Mouse (Mus musculus) cerebellum, postnatal 14 days (tissue): ENCODE measurements at regions not wholly inside any gene's neighbourhood (a gene's known extent, or its start where the extent isn't known, plus 50 kb on each side); places are given as distances from the start of the nearest gene placed in this dataset.

ENCODE experiments used
- DNase-seq, 2 experiments: peaks; one replicate each; pipeline ENCODE4 v3.0.0; 2021; ENCODE audit warnings: mixed read lengths in 2 of 2

DNA sequence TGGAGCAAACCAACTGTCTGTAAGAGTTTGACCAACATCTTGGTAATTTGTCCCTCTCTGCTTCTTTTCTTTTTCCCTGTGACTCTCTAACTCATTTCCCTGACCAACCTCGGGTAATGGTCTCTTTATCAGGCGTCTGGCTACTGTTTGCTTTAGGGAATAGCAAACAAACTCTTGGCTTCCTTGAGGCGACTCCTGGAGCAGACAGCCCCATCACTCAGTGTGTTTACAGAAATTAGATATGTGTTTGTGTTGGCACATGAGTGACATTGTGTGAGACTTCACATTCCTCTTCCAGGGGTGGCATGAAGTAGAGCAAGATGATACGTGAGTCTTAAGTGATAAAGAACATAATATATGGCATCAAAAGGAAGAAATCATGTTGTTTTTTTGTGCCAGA, 195.7 kb upstream of the Hhip start:
- no peak for DNase-seq

GRCm38 (mm10) chr8:80251595-80251994, 193.8 kb upstream of the Hhip start:
- no peak for DNase-seq

DNA sequence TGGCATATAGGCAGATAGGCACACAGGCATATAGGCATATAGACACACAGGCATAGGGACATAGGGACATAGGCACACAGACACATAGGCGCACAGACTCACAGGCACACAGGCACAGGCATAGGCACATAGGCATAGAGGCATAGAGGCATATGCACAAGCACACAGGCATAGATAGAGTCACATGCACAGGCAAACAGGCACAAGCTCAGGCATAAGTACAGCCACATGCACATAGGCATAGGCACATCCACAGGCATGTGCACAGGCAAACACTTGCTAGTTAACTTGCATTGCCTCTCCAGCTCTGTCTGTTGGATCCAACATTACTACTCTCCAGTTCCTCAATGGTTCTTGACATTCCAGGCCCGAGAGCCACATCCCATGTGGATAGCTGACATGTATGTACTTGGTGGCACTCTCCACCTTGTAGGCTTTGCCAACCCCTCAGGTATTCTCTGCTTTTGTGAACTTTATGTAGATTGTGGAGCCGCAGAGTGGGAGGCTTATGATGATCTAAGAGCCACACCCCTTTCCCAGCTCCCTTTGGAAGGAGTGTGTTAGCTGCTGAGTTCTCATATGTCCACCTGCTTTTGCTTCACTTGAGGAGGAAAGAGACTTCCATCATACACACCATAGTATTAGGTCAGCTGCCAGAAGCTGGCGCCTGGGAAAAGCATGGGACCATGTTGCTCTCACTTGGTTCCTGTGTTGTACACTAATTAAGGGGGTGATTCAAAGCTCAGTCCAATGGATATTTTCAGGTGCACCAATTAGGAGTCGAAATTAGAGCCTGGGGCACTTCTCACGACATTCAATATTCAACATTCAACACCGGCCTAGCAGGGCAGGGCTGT, 192.7 kb upstream of the Hhip start:
- no peak for DNase-seq

DNA sequence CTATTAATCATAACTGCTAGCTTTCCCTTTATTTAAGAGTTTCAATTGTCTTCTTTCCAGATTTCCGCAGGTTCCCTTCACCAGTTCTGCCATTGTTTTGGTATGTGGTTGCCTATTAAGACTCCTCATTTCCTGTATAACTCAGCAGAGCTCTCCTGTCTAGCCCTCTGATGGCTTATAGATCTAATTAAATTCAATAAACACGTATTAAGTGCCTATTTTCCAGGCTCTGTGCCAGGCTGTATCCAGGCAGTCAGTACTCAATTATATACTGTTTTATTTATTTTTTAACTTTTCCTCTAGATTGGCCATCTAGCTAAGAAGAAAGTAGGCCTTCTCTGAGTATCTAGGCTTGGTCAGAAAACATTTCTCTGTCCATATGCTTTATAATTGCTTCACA, 192.0 kb upstream of the Hhip start:
- DNase-seq = no peak

DNA sequence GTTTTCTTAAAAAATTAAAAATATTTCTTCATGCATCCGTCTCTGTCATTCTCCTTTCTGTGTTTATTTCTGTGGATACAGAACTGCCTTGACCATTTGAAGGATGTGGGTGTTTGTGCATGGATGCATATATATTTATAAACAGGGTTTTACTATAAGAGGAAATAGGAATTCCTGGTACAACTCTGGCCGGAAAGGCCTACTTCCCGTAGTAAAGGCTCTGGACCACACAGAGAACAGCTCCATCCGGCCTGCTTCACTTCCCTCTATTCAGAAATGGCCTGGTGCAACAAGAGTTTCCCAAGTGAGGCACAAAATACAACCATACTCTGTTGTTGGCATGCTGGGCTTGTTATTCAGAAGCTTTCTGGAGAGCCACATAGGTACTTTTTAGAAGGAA, 182.1 kb upstream of the Hhip start:
- no peak for DNase-seq

- DNase-seq = no peak
These were observed 152.6 kb upstream of the Hhip start for GRCm38 (mm10) chr8:80210361-80210760.

- no peak for DNase-seq
These were observed 147.2 kb upstream of the Hhip start for GRCm38 (mm10) chr8:80204678-80205654.

DNA sequence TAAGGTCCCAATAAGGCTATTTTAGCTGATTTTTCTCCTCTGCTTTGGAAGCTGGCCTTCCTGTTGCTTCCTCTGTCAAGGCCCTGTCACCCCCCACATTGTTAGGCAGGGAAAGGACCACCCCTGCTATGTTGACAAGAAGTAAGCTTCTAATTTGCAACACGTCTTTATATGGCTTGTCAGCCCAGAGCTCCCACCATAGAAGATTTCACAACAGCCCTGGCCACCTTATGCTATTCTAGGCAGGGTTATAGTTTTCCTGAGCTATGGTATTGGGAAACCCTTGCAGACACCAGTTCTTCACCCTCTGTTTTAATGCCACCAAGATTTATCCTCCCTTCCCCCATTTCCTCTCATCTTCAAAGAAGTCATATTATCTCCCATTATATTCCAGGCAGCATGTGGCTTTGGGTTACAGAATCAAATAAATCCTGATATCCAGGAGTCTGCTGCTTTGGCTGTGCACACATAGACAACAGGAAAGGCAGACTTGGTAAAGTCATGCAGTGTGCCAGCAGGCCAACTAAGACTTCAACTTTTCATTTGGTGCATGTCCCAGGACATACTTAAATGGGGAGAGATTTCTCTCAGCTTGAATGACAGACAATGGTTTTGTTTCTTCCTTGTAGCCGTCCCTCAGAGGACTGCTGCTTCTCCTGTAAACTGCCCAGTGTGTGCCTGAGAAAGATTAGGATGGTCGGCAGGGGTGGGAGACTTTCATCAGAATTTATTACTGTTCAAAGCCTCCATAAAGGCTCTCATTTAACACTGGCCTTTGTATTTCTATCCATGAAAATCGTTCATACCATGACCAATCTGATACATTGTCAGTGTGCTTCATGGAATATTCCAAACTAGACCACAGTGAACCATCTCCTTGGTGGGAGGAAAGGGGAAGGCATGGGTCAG, 146.2 kb upstream of the Hhip start:
- DNase-seq = no peak

- no peak for DNase-seq
These were observed 139.9 kb upstream of the Hhip start for GRCm38 (mm10) chr8:80197680-80198079.

DNA sequence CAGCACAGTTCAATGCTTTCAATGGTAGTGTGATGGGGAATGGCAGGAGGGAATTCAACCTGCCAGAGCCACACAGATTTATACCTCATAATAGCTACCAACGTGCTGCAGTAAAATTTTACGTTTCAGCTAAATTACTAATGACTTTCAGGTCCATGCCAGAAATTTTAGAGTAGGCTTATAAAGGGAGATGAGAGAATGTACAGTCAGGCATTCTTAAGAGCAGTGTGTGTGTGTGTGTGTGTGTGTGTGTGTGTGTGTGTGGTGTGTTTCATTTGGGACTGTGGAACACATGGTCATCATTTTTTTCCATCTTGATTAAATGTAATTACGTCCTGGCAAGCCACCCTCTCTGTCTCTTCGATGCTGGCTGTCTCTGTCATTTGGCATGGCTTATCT, 132.7 kb upstream of the Hhip start:
- peak in 1 of 2 experiments; percentile 11 for DNase-seq

DNA sequence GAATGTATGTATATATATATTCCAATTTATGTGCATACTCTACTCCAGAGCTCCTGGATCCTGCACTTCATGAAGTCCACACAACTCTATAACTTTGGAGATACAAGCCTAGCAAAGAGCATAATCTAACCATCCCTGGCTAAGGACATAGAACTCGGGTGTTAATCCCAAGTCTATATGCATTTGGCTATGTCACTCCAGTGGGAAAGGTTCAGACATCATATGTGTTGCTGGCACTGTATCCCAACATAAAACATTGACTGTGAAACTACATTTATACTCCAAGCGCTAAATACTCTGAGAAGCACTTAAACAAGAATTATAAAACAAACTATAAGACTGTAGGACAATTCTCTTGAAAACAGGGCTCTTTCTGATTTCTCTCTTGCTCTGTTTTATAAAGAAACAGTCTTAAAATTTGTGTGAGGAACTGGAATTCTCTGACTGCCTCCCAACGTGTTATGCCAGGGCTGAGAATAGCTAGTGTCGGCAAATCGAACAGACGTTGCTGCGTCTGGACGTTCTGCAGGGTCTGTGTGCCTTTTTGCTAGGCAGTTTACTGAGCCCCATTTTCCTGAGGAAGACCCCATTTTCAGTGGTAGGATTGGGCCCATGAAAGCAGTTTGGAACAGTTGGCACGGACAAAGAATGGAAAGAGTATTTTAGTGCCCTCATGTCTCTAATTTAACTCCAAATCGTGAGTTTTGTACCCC, 132.1 kb upstream of the Hhip start:
- DNase-seq = no peak

- DNase-seq = no peak
These were observed 127.5 kb upstream of the Hhip start for GRCm38 (mm10) chr8:80185286-80185685.

GRCm38 (mm10) chr8:80168688-80169087, 110.9 kb upstream of the Hhip start:
- no peak for DNase-seq

GRCm38 (mm10) chr8:80149458-80150083, 91.8 kb upstream of the Hhip start:
- DNase-seq = peak; percentile 79 to 84

DNA sequence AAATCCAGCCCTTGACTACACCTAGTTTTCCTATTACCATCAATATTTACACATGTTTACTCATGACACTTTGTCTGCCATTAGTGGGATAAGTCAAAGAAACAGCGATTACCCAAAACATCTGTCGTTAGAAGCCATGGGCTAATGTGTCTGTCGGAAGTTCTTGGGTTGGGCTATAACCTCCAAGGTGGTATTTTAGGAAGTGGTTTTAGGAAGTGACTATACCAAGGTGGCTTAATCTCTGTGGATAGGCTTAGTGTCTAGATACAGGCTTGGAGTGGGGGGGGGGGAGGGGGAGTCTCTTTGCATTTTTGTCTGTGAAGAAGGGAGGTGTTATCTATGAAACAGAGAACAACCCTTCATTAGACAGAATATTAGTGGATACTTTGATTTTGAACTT, 90.1 kb upstream of the Hhip start:
- DNase-seq = no peak

DNA sequence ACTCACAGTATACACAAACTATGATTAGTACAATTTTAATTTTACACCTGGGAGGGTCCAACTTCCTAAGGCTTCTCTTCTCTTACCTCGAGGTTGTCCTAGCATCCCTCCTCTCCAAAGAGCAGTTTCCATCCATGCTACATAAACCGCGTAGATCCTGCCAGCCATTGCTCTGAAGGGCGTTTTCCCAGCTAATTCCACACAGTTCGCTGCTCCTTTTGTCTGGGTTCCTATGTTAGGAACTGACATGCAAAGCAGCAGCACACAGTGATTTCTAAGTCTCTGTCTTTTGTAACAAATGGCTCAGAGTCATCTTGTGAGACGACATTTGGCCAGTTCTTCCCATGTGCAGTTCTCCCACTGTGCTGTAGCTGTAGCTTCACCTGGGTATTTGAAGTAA, 80.7 kb upstream of the Hhip start:
- no peak for DNase-seq

DNA sequence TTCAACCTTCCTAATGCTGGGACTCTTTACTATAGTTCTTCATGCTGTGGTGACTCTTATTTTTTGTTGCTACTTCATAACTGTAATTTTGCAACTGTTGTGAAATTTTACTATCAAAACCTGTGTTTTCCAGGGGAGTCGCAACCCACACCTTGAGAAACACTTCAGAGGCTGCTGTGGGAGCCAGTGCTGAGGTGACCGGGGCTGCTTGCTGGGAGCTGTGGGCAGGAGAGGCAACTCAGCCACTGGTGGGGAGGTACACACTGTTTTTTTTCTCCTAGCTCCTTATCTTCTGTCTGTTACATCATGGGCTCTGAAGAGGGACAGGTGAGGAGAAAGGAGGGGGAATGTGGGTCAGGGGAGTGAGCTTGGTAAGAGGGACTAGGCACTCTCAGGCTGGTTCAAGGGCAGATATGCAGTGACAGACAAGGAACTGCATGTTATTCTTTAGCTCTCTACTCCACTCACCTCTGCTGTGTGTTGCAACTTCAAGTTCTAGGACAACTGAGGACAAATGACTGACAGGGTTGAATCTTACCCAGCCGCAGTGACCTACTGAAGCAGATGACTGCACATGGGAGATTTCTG, 62.7 kb upstream of the Hhip start:
- DNase-seq = no peak

- DNase-seq = no peak
These were observed 59.5 kb upstream of the Hhip start for GRCm38 (mm10) chr8:80117328-80117727.
